Mouse (Mus musculus): ENCODE data around the gene Cdh18. TPM values are rescaled to one million over a fixed set of nuclear protein-coding genes. Genes with fewer than 3 reads are reported as not detected.
"Not testable (repeated sequence)": the region's sequence is repeated elsewhere in the genome, so short reads cannot be mapped to it uniquely, and the experiment has no call there.

Gene Cdh18
- polyA plus RNA-seq (2015; fragmentation: Nextera tagmentation; extraction: Ambion mirVana): 0.19 and 0.52 TPM in 2 replicates

GRCm38 (mm10) chr15:22548711-22549271 is at the start of gene Cdh18:
Gene Cdh18, plus strand, starts transcription at chr15:22549022.
- no peaks in the 10 kb centered on the region for H3K36me3 ChIP-seq
- no peak within 1 kb of the TSS for H3K27ac ChIP-seq
- no peaks in the 10 kb centered on the region for H3K27me3 ChIP-seq
- H3K9ac ChIP-seq: no peak within 1 kb of the TSS
- 61% methylated on average over 5 of the region's 5 CpGs for WGBS
- H3K4me3 ChIP-seq (replicated peaks): no peak within 1 kb of the TSS
- no peak within 1 kb of the TSS for H3K4me2 ChIP-seq
- no peaks in the 10 kb centered on the region for H3K9me3 ChIP-seq (replicated peaks)
- no peaks in the 10 kb centered on the region for H3K4me1 ChIP-seq
- ATAC-seq (replicated peaks; ENCODE audit: low FRiP score): no peak

- H3K4me2 ChIP-seq: no peak overlapping the region
- H3K36me3 ChIP-seq: no peaks in the 10 kb centered on the region
- H3K4me3 ChIP-seq (replicated peaks): no peak overlapping the region
- H3K4me1 ChIP-seq: no peaks in the 10 kb centered on the region
- H3K27me3 ChIP-seq: no peaks in the 10 kb centered on the region
- H3K9me3 ChIP-seq (replicated peaks): no peaks in the 10 kb centered on the region
- no peak overlapping the region for H3K27ac ChIP-seq
- no peak for ATAC-seq (replicated peaks; ENCODE audit: low FRiP score)
- H3K9ac ChIP-seq: no peak overlapping the region
These were observed 37.6 kb upstream of the Cdh18 start for GRCm38 (mm10) chr15:22511271-22511670.

GRCm38 (mm10) chr15:22535828-22536227 is 13.0 kb upstream of the Cdh18 start:
- Histone ChIP-seq H3K9ac (no peak overlapping the region), H3K27ac (no peak overlapping the region), H3K36me3 (no peaks in the 10 kb centered on the region), H3K4me2 (no peak overlapping the region), H3K9me3 (replicated peaks) (no peaks in the 10 kb centered on the region), H3K4me1 (no peaks in the 10 kb centered on the region), H3K4me3 (replicated peaks) (no peak overlapping the region), H3K27me3 (no peaks in the 10 kb centered on the region)
- 68% methylated on average over 2 of the region's 2 CpGs for WGBS
- ATAC-seq (replicated peaks; ENCODE audit: low FRiP score): no peak

- H3K36me3 ChIP-seq: no peaks in the 10 kb centered on the region
- no peaks in the 10 kb centered on the region for H3K9me3 ChIP-seq (replicated peaks)
- no peak overlapping the region for H3K4me3 ChIP-seq (replicated peaks)
- no peaks in the 10 kb centered on the region for H3K27me3 ChIP-seq
- H3K9ac ChIP-seq: no peak overlapping the region
- no peaks in the 10 kb centered on the region for H3K4me1 ChIP-seq
- ATAC-seq (replicated peaks; ENCODE audit: low FRiP score): peak; percentile 96
- H3K4me2 ChIP-seq: no peak overlapping the region
- H3K27ac ChIP-seq: peak overlapping the region; percentile 51; the same call in 1 of the 2 replicates
- 7% methylated on average over 4 of the region's 4 CpGs for WGBS
These were observed 29.3 kb downstream of the Cdh18 start for GRCm38 (mm10) chr15:22577974-22578616.

- Histone ChIP-seq H3K27ac (no peak overlapping the region), H3K4me2 (no peak overlapping the region), H3K27me3 (no peaks in the 10 kb centered on the region), H3K4me1 (no peaks in the 10 kb centered on the region), H3K9ac (no peak overlapping the region), H3K4me3 (replicated peaks) (no peak overlapping the region), H3K36me3 (no peaks in the 10 kb centered on the region), H3K9me3 (replicated peaks) (no peaks in the 10 kb centered on the region)
- ATAC-seq (replicated peaks; ENCODE audit: low FRiP score): peak; percentile 26; the same call in 1 of the 2 replicates
- WGBS: 23% methylated on average over 3 of the region's 3 CpGs
These were observed 29.8 kb downstream of the Cdh18 start for GRCm38 (mm10) chr15:22578617-22578990.

- Histone ChIP-seq H3K36me3 (no peaks in the 10 kb centered on the region), H3K9me3 (replicated peaks) (no peaks in the 10 kb centered on the region), H3K27ac (no peak overlapping the region), H3K4me2 (no peak overlapping the region), H3K4me1 (no peaks in the 10 kb centered on the region), H3K27me3 (no peaks in the 10 kb centered on the region), H3K4me3 (replicated peaks) (no peak overlapping the region), H3K9ac (no peak overlapping the region)
- no peak for ATAC-seq (replicated peaks; ENCODE audit: low FRiP score)
- WGBS: 87% methylated on average over 1 of the region's 1 CpGs
These were observed 35.8 kb downstream of the Cdh18 start for GRCm38 (mm10) chr15:22584667-22585066.

GRCm38 (mm10) chr15:22716376-22716775 is 167.6 kb downstream of the Cdh18 start:
- 72% methylated on average over 2 of the region's 2 CpGs for WGBS
- Histone ChIP-seq H3K9me3 (replicated peaks) (no peaks in the 10 kb centered on the region), H3K9ac (no peak overlapping the region), H3K4me3 (replicated peaks) (no peak overlapping the region), H3K4me2 (no peak overlapping the region), H3K27ac (no peak overlapping the region), H3K27me3 (no peaks in the 10 kb centered on the region), H3K36me3 (no peaks in the 10 kb centered on the region), H3K4me1 (no peaks in the 10 kb centered on the region)
- ATAC-seq (replicated peaks; ENCODE audit: low FRiP score): no peak

GRCm38 (mm10) chr15:22717681-22718080 is 168.9 kb downstream of the Cdh18 start:
- Histone ChIP-seq H3K4me3 (replicated peaks) (no peak overlapping the region), H3K27me3 (no peaks in the 10 kb centered on the region), H3K4me1 (no peaks in the 10 kb centered on the region), H3K36me3 (no peaks in the 10 kb centered on the region), H3K9me3 (replicated peaks) (no peaks in the 10 kb centered on the region), H3K27ac (no peak overlapping the region), H3K9ac (no peak overlapping the region), H3K4me2 (no peak overlapping the region)
- ATAC-seq (replicated peaks; ENCODE audit: low FRiP score): no peak
- 78% methylated on average over 3 of the region's 3 CpGs for WGBS

- no peaks in the 10 kb centered on the region for H3K36me3 ChIP-seq
- H3K9me3 ChIP-seq (replicated peaks): no peaks in the 10 kb centered on the region
- no peak overlapping the region for H3K9ac ChIP-seq
- H3K4me1 ChIP-seq: no peaks in the 10 kb centered on the region
- H3K27me3 ChIP-seq: no peaks in the 10 kb centered on the region
- no peak overlapping the region for H3K4me2 ChIP-seq
- H3K27ac ChIP-seq: no peak overlapping the region
- H3K4me3 ChIP-seq (replicated peaks): no peak overlapping the region
- WGBS: 65% methylated on average over 1 of the region's 1 CpGs
- ATAC-seq (replicated peaks; ENCODE audit: low FRiP score): no peak
These were observed 177.8 kb downstream of the Cdh18 start for GRCm38 (mm10) chr15:22726574-22726973.

- no peaks in the 10 kb centered on the region for H3K27me3 ChIP-seq
- ATAC-seq (replicated peaks; ENCODE audit: low FRiP score): no peak
- H3K9ac ChIP-seq: no peak overlapping the region
- H3K27ac ChIP-seq: no peak overlapping the region
- no peaks in the 10 kb centered on the region for H3K9me3 ChIP-seq (replicated peaks)
- no peak overlapping the region for H3K4me2 ChIP-seq
- H3K4me1 ChIP-seq: no peaks in the 10 kb centered on the region
- no peak overlapping the region for H3K4me3 ChIP-seq (replicated peaks)
- H3K36me3 ChIP-seq: no peaks in the 10 kb centered on the region
These were observed 184.2 kb downstream of the Cdh18 start for GRCm38 (mm10) chr15:22733039-22733438.

- Histone ChIP-seq H3K9ac (no peak overlapping the region), H3K36me3 (no peaks in the 10 kb centered on the region), H3K4me3 (replicated peaks) (no peak overlapping the region), H3K9me3 (replicated peaks) (no peaks in the 10 kb centered on the region), H3K4me2 (no peak overlapping the region), H3K27me3 (no peaks in the 10 kb centered on the region), H3K27ac (no peak overlapping the region), H3K4me1 (no peaks in the 10 kb centered on the region)
- ATAC-seq (replicated peaks; ENCODE audit: low FRiP score): no peak
- 75% methylated on average over 3 of the region's 3 CpGs for WGBS
These were observed 187.3 kb downstream of the Cdh18 start for GRCm38 (mm10) chr15:22736165-22736564.

- H3K4me2 ChIP-seq; H3K4me3 ChIP-seq (replicated peaks); ATAC-seq (replicated peaks; ENCODE audit: low FRiP score); H3K36me3 ChIP-seq; H3K4me1 ChIP-seq; H3K9ac ChIP-seq; H3K27ac ChIP-seq; H3K9me3 ChIP-seq (replicated peaks); H3K27me3 ChIP-seq: not testable (repeated sequence)
These were observed 212.4 kb downstream of the Cdh18 start for GRCm38 (mm10) chr15:22761257-22761656.

- not testable (repeated sequence) for H3K27me3 ChIP-seq; H3K27ac ChIP-seq; ATAC-seq (replicated peaks; ENCODE audit: low FRiP score); H3K36me3 ChIP-seq; H3K9me3 ChIP-seq (replicated peaks); H3K4me1 ChIP-seq; H3K9ac ChIP-seq; H3K4me2 ChIP-seq; H3K4me3 ChIP-seq (replicated peaks)
- 95% methylated on average over 3 of the region's 3 CpGs for WGBS
These were observed 217.8 kb downstream of the Cdh18 start for GRCm38 (mm10) chr15:22766591-22766990.
